Mouse (Mus musculus) heart, adult 2 months (tissue): ENCODE data around the gene Wasl.

Source experiments
- CTCF ChIP-seq: fragments of 200-600 bp; IDR thresholded peaks from 2 replicates; pipeline ENCODE4 v1.8.1; 2022; ENCODE audit warnings: antibody characterized with exemption, mild to moderate bottlenecking, moderate library complexity
- POLR2A ChIP-seq: fragments of 200-500 bp; IDR thresholded peaks from 2 replicates; pipeline ENCODE4 v1.6.1; 2011; ENCODE audit warnings: mild to moderate bottlenecking, low read depth, low read length, control low read depth; ENCODE audit not compliant: insufficient read depth

- TF ChIP-seq CTCF (no peak), POLR2A (no peak)
Measured at GRCm38 (mm10) chr6:24664133-24664866, 509 bp downstream of the Wasl start.
